Mouse (Mus musculus): ENCODE measurements around the gene Ermap.

Ermap gene

DNA sequence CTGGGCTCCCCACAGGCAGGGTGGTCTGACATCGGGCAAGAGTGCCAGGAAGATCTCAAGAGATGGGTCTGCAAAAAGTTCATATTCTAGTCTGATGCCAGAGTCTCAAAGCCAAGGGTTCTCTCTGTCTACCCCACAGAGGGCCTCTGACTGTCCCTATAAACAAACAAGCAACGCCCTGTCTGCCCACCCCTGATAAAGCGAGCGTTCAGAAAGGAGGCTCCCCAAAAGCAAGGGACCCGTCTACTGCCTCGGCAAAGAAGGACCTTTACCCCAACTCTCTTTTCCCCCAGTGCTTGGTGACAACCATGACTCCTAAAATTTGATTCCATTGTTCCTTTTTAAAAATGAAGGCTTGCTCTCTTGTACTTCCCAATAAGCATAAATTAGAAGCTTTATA is at the start of gene Ermap:
Gene Ermap, minus strand, starts transcription at position 148 of the 400 bp plus-strand sequence.
- no peak for DNase-seq (ENCODE audit: low spot score)

DNA sequence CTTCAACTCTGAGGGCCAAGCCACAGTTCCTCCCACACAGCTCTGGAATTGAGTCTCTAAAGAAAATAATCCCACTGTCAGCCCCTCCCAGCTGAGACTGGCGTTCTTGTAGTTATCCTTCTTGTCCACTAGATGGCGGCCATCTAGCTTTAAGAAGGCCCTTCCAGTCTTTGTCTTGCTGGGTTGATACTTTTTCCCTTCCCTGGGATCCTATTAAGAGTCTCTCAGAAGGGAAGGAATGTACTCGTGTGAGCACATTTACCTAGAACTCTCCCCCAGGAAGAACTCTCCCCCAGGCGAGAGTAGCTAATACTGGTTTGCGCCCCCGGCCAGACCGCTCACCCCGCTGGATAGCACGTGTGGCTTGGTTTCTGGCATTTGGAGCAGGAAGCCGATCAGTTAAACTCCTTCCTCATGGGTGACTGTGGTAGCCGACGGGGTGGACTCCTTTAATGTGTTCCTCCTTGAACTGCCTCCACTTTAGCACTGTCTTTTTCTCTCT is 49.4 kb upstream of the Ermap start:
- DNase-seq (ENCODE audit: low spot score), result no peak

DNA sequence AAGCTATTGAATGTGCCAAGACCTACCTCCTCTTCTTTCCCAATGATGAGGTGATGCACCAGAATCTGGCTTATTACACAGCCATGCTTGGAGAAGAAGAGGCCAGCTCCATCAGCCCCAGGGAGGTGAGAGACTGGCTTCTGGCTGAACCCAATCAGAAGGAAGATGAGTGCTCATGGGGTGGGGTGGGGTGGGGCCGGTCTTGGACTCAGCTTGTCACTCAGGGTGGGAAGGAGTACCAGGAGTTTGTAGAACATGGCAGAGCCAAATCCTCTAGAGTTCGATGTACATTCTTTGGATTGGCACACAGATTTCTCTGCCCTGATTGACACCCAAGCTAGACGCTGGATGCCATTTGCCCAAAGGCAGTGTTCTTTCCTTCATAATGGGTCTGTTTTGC is 48.9 kb upstream of the Ermap start:
- DNase-seq (ENCODE audit: low spot score), result no peak

DNA sequence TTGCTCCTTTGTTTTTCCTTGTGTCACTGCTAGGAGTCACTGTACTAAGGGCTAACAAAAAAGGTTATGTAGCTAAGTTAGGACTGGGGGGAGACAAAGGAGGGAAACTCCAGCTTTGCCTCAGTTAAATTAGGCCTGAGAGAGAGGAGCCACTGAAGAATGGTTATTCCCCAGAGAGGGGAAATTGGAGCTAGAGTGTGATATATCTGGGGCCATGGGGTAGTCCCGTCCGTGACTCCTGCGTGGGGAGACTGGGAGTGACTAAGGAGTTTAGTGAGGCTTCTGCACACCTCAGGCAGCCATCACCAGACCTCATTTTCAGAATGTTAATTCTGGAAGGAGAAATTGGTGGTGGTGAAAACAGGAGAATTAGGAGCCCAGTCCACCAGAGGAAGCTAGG is 44.5 kb upstream of the Ermap start:
- DNase-seq (ENCODE audit: low spot score), result no peak

DNA sequence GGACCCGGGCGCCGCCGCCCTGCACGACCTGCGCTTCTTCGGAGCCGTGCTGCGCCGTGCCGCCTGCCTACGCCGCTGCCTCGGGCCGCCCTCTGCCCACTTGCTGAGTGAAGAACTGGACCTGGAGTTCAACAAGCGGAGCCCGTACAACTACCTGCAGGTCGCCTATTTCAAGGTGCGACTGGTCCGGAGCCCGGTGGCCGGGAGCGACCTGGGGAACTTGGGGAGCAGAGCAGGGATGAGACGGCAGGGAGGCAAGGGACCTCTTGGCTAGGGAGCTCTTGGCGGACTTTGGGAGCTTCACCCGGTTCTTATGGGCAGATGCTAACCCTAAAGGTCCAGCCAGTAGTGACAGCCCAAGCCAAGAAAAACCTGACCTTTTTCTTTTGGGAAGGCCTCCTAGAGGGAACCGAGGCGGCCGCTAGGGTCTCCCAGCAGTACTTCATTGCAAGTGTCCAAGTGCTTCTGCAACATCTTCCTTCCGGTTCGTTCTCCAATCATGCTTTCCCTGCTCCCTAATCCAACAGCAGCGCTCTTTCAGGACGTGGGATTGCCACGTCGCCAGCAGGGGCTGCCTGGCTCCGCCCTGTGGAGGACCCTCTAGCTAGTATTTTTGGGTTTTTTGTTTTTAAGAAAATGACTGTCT is 43.6 kb upstream of the Ermap start:
- DNase-seq (ENCODE audit: low spot score), result peak; percentile 52

DNA sequence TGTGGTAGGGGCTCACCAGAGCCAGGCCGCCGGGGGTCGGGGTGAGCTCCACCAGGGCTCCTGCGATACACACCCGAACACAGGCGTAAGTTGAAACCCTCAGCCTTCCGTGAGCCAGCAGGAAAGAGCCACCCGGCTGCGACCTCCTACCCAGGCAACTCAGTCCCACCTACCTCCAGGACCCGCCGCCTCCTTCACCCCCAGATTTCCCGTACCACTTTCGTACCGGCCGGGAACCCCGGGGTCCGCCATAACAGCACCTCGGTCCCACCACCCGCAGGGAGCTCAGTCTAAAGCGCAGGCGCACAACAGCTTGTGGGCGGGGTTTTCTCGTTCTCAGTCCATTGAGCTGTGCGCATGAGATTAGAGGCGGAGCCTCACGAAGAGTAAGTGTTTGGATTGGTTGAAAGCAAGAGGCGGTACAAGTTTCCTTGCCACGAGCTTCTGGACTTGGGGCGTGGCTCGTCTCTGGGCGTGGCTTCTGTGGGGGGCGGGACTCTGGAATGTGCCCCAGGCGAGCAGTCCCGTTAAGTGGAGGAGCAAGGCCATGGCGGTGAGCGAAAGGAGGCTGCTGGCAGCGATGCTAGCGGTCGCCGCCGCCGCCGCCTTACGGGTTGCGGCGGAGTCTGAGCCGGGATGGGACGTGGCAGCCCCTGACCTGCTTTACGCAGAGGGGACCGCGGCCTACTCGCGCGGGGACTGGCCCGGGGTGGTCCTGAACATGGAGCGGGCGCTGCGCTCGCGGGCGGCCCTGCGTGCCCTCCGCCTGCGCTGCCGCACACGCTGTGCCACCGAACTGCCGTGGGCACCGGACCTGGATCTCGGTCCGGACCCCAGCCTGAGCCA is 42.8 kb upstream of the Ermap start, which contains the start of the genes AU022252 and P3h1:
Gene AU022252, minus strand, starts transcription at position 303 of the 846 bp plus-strand sequence.
Gene P3h1, plus strand, starts transcription at position 506 of the 846 bp plus-strand sequence.
- peak; percentile 98 for DNase-seq (ENCODE audit: low spot score)

DNA sequence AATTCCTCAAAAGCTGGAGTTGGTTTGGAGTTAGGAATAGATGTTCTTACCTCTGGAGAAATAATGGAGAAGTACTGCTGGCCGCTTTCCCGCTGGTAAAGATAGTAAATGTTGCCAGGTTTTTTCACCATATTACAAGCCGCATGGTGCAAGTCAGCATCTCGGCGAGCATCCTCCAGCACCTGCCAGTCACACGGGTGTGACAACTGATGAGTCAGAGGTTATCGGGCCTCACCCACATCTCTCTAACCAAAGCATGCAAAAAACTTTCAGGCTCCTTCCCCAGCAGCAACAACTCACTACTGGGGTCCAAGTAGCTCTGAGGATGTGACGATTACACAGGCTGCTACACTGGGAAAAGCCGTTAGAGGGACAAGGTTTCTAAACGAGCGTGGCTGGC is 36.9 kb upstream of the Ermap start:
- no peak for DNase-seq (ENCODE audit: low spot score)

DNA sequence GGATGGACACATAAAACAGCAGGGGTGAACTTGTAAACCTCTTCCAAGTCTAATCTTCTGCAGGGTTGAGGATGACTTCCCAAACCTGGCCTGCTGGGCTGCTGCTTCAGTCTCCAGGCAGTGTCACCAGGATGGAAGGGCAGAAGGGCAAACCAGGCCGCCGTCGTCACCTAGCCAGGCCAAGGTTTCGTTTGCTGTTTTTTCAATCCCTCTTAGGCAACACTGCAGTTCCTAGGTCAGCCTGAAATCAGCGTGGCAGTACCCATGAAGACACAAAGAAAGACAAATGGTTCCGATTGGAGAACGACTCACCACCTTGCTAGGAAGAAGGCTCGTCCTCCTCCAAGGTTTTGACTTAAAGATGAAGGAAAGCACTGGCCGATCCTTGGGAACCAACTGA is 35.9 kb upstream of the Ermap start:
- DNase-seq (ENCODE audit: low spot score), result no peak

DNA sequence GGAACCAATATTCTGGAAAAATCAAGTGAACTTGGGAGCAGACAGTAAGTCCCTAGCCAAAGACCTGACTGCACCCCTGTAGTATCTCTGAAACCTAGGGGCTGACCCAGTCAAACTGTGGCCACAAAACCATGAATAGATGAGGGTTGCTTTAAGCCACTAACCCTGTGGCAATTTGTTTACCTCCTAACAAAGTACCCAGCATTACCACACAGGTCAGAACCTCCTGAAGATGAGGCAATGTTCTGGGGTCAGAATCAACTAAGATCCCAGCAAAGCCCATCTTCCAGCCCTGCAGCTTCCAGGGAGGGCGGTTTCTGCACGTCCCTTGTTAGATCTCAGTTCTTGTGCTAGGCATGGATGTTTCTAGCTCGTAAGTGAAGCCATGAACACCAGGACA is 34.7 kb upstream of the Ermap start:
- DNase-seq (ENCODE audit: low spot score), result no peak

DNA sequence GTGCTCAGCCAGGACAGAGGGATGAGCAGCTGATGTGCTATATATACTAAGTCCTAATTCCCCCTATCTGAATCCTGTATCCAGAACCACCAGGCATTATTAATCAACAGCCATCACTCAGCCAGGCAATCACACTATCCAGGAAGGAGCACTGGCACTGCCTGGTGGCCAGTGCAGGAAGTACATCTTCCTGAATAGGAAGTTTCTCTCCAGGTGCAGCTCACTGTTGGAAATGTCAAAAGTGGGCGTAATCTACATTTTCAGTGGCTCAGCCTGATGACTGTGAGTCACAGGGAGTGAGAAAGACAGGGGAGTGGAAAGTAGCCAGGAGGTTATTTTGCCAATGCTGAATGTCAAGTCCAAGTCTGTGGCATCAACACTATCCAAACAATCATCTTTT is 33.9 kb upstream of the Ermap start:
- no peak for DNase-seq (ENCODE audit: low spot score)

DNA sequence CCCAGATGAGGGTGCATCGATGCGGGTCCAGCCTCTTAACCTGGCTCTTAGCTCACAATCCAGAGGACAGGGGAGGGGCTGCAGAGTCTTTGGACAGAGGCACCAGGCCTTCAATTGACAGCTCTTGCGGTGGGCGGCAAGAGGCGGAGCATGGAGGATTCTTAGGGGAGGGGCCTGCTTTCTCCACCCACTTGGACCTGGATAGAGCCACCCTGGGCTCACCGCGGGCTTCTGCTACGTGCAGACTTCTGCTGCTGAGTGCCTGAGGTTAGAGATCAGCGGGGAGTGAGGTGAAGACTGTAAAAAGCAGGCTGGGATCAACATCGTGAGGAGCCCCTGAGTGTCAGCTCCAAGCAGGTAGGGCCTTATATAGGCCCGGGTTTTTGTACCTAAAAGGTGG is 28.4 kb upstream of the Ermap start, which contains the start of gene Tmem269:
Gene Tmem269, minus strand, starts transcription at position 49 of the 400 bp plus-strand sequence.
- DNase-seq (ENCODE audit: low spot score), result no peak

DNA sequence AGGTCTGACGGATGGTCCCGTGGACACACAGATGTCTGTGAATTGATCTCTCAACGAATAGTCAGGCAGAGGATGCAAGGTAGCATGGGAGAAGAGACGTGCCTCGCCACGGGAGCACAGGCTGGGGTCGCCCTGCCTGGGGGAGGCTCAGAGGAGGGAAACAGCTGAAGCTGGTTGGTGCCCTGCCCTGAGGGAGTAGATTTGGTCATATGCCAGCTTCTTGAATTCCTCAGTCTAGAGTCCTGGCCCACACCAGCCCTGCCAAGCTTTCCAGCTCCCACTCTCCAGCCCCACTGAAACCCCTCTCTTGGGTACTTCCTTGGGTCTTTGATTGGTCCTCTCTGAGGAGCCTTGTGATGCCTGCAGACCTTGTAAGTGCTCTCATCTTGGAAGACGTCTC is 26.9 kb upstream of the Ermap start:
- DNase-seq (ENCODE audit: low spot score), result no peak

DNA sequence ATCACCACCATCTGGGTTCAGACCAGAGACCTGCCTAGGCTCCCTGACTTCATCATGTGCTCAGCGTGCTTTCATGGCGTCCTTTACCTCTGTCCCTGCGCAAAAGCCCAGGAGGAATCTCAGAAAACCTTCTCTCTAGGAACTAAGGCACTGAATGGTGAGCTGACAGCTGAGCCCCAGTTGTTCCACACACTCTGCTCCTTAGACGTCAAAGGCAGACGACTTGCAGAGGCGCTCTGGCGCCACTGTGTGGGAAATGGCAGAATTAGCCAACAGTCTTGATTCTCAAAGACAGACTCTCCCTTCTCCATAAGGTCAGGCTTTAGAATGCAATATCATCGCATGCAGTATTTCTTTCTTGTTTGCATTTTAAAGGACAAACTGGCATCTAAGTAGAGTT is 14.9 kb upstream of the Ermap start:
- DNase-seq (ENCODE audit: low spot score), result peak; percentile 52

DNA sequence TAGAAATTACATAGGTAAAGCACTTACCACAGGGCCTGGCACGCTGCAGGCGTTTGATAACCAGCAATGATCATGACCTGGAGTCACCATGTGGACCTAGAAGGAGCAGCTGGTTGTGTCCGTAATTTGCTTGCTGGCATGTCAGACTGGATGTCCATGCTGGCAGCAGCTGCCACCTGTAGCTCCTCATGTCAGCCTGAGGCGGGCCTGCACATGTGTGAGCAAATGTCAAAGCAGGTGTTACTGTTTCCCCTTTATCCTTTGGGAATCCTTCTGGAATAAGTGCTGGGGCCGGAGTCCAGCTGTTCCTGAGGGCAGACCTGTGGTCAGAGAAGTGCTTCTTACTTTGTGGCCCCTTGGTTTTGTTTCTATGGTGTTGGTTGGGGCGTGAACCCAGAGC is 8.3 kb upstream of the Ermap start:
- no peak for DNase-seq (ENCODE audit: low spot score)

DNA sequence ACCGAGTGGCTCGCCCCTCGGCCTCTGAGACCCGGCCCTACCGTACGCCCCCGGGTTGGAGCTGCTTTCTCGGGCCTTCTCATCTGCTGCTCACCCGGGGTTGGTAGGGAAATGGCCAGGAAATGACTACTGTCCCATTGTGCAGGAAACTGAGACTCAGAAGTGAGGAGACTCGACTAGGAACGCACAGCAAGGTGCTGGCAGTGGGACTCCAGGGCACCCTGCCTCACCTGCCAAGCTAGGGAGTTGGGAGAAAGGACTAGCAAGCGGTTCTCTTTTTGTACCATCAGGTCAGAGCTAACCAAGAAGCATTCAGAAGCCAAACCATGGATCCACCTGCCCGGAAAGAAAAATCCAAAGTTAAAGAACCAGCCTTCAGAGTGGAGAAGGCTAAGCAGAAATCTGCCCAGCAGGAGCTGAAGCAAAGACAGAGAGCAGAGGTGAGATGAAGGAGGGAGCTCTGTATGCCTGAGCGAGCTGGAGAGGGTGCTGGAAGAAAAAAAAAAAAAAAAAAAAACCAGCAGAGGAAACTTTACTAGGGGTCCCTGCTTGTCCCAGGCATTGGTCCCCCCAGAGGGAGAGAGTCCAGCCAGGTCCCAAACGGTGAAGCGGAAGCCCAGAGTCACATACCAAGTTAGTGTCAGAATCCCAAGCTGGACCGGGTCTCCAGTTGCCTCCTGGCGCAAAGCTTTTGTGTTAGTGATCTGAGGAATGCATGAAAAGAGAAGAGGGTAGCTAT is 5.9 kb upstream of the Ermap start:
- no peak for DNase-seq (ENCODE audit: low spot score)

DNA sequence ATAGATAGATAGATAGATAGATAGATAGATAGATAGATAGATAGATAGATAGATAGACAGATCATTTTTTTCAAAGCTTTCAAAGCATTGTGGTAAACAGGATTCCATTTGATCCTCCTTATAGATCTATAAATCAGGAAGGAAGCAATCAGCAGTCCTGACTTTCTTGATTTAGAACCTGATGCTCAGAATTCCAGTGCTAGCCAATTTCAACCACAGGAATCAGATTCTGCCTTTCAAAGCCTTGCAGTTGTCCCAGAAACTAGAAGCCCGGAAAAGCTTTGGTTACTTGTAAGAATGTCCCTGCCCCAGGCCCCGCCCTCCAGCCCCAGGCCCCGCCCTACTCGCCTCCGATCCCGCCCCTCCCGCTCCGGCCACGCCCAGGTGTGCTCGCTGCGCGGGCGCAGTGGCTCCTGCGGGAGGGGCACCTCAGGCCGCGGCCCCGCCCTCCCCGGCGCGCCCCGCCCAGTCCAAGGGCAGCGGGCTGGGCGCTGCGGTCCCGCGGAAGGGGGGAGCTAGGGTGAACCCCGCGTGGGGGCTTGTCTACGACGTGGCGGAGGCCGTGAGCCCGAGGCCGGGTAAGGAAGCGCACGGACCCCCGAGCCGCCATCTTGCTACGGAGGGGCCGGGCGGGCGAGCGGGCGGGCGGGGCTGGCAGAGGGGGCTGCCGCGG is 5.2 kb upstream of the Ermap start, which contains the start of gene Svbp:
Gene Svbp, plus strand, starts transcription at position 398 of the 673 bp plus-strand sequence.
- peak; percentile 90 for DNase-seq (ENCODE audit: low spot score)

DNA sequence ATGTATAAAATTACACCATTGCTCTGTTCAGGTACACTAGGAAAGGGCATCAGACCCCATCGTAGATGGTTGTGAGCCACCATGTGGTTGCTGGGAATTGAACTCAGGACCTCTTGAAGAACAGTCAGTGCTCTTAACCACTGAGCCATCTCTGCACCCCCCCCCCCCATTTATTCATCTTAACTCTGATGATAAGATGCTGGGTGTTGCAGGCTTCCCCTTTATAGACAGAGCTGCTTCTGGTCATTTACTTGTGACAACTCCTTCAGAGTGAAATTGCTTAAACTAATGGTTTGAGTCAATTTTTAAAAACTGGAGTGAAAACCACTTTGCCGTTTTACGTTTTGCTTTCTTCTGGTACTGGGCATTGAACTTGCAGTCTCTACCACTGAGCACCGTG is 2.9 kb upstream of the Ermap start:
- no peak for DNase-seq (ENCODE audit: low spot score)

DNA sequence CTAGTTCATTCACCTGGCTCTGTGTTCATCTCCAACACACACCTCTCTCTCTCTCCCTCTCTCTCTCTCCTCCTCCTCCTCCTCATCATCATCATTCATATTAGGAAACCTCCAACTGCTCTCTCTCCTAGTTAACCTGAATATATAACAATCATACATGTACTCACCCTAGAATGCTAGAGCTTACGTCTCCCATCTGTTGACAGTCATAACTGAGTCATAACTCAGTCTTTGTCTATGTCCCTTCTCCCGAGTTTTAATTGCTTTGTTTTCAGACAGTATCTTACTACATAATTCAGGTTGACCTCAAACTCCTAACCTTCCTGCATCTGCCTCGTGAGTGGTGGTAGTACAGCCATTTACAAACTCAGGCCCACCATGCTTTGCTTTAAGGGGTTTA is 1.5 kb upstream of the Ermap start:
- no peak for DNase-seq (ENCODE audit: low spot score)

DNA sequence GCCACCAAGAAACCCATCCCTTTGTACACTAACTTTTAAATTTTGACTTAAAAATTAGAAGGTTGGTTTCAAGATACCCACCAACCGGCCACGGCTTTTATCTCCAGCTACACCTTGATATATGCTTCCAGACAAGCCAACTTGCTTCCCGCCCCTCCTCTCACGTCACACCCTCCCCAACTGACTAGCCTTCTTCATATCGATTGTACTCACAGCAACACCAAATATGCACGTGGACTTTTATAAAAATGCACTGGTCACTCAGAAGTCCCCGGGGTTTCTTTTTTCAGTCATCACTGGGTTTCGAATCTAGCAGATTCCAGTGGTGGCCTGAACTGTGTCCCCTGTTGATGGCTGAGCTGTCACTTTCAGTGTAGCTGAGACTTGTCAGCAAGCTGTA is 807 bp upstream of the Ermap start:
- DNase-seq (ENCODE audit: low spot score), result no peak

DNA sequence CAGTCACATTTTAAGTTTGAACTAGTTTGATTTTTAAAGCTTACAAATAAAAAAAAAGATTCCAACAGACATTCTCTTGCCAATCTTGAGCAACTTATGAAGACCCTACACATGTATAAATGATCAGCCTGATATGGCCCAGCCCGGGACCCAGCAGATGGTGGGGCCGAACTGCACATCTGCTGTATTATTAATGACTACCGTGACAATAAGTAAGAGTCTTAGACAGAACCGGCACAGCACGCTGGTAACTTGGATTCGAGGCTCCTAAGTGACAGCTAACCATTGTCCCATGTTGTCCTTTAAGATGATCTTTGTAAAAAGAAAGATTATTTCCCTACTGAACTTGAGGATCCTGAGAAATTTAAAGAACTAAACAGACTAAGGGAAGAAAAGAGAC is 419 bp downstream of the Ermap start:
- DNase-seq (ENCODE audit: low spot score), result no peak

DNA sequence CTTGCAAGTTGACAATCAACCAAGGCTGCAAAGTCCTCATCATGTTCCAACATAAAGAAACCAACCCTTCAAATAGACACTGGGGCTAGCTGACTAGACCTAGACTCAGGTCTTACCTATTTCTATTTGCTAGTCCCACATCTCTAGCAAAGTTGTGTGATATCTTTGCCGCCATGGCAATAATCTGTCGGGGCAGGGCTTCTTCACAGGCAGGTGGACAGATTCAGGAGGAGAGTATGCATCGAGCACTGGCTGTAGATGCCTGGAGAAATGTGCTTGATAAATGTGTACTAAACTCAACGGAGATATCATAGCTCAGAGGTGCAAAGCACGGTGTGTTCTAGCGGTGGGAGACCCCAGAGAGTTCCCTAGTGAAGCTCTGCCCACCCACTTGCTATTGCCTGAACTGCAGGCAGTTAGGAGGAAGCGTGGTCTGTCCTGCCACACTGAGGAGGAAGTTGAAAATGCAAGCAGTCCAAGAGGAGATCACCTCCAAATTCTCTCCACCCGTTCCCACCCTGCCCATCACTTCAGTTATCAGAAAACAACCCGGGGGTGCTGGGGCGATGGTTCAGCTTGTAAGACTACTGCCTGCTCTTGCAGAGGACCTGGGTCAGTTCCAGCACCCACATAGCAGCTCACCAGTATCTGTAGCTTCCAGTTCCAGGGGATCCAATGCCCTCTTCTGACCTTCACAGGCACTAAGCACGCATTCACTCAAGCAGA is 1.6 kb downstream of the Ermap start:
- no peak for DNase-seq (ENCODE audit: low spot score)
